Mouse (Mus musculus): Measurements from ENCODE around the gene Usp4. TPM values are rescaled to one million over a fixed set of nuclear protein-coding genes. Genes with fewer than 3 reads are reported as not detected.

Usp4 gene
- 112 and 134 TPM in 2 replicates for total RNA-seq (2014; rRNA removed)
- polyA plus RNA-seq (2015; fragmentation: Nextera tagmentation; extraction: Ambion mirVana): 93.9 and 112 TPM in 2 replicates

DNA sequence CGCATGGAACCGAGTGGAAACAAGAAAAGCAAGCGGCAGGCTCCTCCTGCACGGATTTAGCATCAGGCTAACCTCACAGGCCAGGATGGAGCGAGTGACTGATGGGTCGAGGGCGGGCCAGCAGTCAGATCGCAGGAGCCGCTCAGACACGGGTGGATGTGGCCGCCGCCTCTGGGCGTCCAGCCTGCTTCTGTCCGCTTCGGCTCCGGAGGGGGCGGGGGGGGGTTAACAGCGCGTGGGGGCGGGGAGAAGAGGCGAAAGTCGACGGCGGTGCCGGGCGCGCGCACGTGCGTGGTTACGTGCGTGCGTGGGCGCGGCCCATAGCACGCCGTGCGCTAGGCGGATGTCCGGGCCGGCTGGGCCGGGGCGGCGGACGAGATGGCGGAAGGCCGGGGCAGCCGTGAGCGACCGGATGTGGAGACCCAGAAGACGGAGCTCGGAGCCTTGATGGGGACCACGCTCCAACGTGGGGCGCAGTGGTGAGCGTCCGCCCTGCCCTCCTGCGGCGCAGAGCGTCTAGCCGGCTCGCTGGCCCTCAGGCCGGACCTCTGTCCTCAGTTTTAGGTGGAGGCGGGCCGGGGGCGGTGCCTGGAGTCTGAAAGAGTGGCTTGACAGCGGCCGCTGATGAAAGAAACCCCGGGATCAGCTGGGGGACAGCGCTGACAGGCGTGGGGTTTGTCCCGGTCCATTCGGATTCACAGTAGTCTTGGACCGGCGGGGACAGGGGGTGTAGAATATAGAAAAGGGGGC is at the start of gene Usp4:
Usp4 (plus strand) TSS at position 314 of the 750 bp plus-strand sequence.
- no peaks in the 10 kb centered on the region for H3K27me3 ChIP-seq (ENCODE audit: insufficient read depth, low read length)
- H3K4me3 ChIP-seq (ENCODE audit: low read depth, low read length): peak within 1 kb of the TSS; percentile 96
- 0 out of 2 replicates have a peak, but pooled peaks have one; percentile 13 for TF ChIP-seq CTCF (IDR thresholded peaks at IDR 0.05; ENCODE audit: low read depth)
- H3K27ac ChIP-seq (ENCODE audit: low read depth, low read length): peak within 1 kb of the TSS; percentile 90
- 1% methylated on average over 74 of the region's 75 CpGs for WGBS
- H3K9ac ChIP-seq: peak within 1 kb of the TSS; percentile 92
- 0 out of 2 replicates have a peak, but pooled peaks cover 11% of the 10 kb centered on the region for H3K4me1 ChIP-seq (ENCODE audit: insufficient read depth)
- ATAC-seq (peak; percentile 96), DNase-seq (peak; percentile 95)
- H3K4me2 ChIP-seq (ENCODE audit: low read depth): peak within 1 kb of the TSS; percentile 70
- H3K36me3 ChIP-seq (ENCODE audit: insufficient read depth): peaks cover 19% of the 10 kb centered on the region
- H3K9me3 ChIP-seq (ENCODE audit: low read length): no peaks in the 10 kb centered on the region

DNA sequence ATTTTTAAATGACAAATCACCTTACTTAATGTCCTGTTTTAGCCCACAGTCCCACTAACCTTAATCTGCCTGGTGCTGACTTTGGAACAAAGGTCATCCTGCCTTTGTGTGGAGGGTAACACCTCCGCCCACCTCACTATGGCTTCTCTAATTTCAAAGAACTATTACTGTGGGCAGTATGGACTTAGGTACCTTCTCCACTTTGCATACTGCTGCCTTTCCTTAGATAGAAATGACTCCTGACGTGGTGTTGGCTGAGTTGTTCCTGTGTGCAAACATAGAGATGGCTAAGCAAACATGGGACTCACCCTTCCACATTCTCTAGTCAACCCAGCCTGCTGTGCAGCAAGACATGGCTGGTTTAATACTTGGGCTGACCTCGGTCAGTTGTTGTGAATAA is 45.8 kb upstream of the Usp4 start:
- H3K9ac ChIP-seq: no peak overlapping the region
- H3K4me1 ChIP-seq (ENCODE audit: insufficient read depth): peaks cover 10% of the 10 kb centered on the region
- no peaks in the 10 kb centered on the region for H3K27me3 ChIP-seq (ENCODE audit: insufficient read depth, low read length)
- H3K36me3 ChIP-seq (ENCODE audit: insufficient read depth): peaks cover 26% of the 10 kb centered on the region
- H3K9me3 ChIP-seq (ENCODE audit: low read length): no peaks in the 10 kb centered on the region
- no peak for ATAC-seq
- WGBS: 88% methylated on average over 3 of the region's 3 CpGs
- H3K27ac ChIP-seq (ENCODE audit: low read depth, low read length): no peak overlapping the region
- no peak overlapping the region for H3K4me3 ChIP-seq (ENCODE audit: low read depth, low read length)
- H3K4me2 ChIP-seq (ENCODE audit: low read depth): no peak overlapping the region
- DNase-seq: no peak
- no peak for TF ChIP-seq CTCF (IDR thresholded peaks at IDR 0.05; ENCODE audit: low read depth)

DNA sequence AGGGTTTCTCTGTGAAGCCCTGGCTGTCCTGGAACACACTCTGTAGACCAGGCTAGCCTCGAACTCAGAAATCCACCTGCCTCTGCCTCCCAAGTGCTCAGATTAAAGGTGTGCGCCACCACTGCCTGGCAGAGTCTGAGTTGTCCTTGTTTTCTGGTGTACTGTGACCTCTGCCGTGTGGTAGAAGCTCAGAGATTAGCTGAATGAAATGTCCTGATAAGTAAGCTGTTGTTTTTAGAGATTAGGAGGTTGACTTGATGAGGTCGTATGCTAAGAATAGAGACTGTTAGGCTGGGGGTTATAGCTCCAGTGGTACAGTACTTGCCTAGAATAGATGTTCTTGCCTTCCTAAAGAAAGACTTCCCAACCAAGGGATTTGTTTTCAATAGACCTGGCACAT is 42.9 kb upstream of the Usp4 start:
- H3K9ac ChIP-seq: peak overlapping the region; percentile 82; the same call in 1 of the 2 replicates

DNA sequence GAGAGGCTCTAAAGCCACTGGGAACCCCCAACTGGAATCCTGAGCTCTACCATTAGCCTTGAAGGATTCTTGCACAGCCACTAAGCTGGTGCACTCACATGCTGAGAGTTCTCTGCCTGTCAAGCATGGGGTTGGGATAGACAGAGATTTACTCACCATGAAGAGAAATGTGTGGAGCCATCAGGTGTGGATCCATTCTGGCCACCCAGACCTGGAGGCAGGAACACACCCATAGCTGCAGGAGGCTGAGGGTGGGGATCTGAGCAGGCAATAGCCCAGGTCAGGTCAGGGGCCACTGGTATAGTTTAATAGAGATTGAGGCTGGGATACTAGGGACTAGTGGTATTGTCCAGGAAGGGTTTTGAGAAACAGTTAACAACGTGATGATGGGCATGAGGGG is 42.5 kb upstream of the Usp4 start:
- no peak for ATAC-seq
- peak overlapping the region; percentile 82 for H3K9ac ChIP-seq
- no peaks in the 10 kb centered on the region for H3K27me3 ChIP-seq (ENCODE audit: insufficient read depth, low read length)
- peaks cover 21% of the 10 kb centered on the region for H3K36me3 ChIP-seq (ENCODE audit: insufficient read depth)
- peak overlapping the region; percentile 89 for H3K4me3 ChIP-seq (ENCODE audit: low read depth, low read length)
- peak overlapping the region; percentile 89 for H3K27ac ChIP-seq (ENCODE audit: low read depth, low read length)
- peaks cover 29% of the 10 kb centered on the region for H3K4me1 ChIP-seq (ENCODE audit: insufficient read depth)
- no peak for DNase-seq
- WGBS: 4% methylated on average over 1 of the region's 1 CpGs
- no peak for TF ChIP-seq CTCF (IDR thresholded peaks at IDR 0.05; ENCODE audit: low read depth)
- no peaks in the 10 kb centered on the region for H3K9me3 ChIP-seq (ENCODE audit: low read length)
- peak overlapping the region; percentile 81 for H3K4me2 ChIP-seq (ENCODE audit: low read depth)

More for the DNA sequence above, 42.9 kb upstream of the Usp4 start:
- ATAC-seq: no peak
- Histone ChIP-seq H3K4me2 (ENCODE audit: low read depth) (peak overlapping the region; percentile 81), H3K4me1 (ENCODE audit: insufficient read depth) (peaks cover 29% of the 10 kb centered on the region), H3K27me3 (ENCODE audit: insufficient read depth, low read length) (no peaks in the 10 kb centered on the region), H3K36me3 (ENCODE audit: insufficient read depth) (peaks cover 21% of the 10 kb centered on the region), H3K4me3 (ENCODE audit: low read depth, low read length) (peak overlapping the region; percentile 89), H3K27ac (ENCODE audit: low read depth, low read length) (no peak overlapping the region), H3K9me3 (ENCODE audit: low read length) (no peaks in the 10 kb centered on the region)
- no peak for DNase-seq
- no peak for TF ChIP-seq CTCF (IDR thresholded peaks at IDR 0.05; ENCODE audit: low read depth)
- 87% methylated on average over 4 of the region's 4 CpGs for WGBS

DNA sequence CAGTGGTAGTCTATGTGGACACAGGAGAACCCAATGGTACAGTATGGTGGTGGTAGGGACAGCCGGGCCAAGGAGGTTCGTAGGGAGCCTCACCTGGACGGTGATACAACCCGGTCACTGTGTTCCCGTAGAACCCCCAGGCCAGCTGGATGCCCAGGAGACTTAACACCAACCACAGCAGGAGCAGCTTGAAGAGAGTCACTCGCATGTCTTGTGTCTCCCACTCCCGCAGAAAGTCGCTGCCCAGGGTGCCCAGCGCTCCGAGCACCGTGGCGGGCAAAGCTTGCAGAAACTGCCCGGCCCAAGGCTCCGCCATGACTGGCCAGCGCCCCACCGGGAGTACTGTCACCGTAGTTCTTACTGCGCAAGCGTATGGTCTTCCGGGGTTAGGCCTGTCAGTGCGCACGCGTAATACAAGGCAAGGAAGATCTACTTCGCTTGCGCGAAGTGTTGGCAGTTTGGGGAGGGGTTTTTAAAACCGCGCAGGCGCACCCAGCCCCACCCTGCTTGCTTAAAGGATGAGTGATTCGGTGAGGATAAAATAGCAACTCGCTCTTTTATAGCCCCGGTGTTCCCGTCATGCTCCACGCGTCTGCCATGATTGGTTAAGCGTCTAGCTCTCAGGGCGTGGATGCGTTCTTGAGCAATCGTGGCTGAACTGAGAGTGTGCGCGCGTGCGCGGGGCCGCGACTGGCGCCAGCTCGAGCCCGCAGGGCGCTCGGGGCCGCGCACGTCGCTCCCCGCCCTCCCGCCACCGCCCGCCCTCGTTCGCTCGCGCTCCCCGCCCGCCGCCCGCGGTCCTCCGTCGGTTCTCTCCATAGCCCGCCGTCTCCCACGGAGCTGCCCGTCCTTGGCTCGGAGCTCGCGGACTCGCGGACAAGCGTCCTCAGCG is 41.8 kb upstream of the Usp4 start, which contains the start of the genes Rhoa and Tcta:
Rhoa (plus strand) TSS at position 501 of the 892 bp plus-strand sequence.
Tcta (minus strand) TSS at position 532 of the 892 bp plus-strand sequence.
- no peak for TF ChIP-seq CTCF (IDR thresholded peaks at IDR 0.05; ENCODE audit: low read depth)
- 3% methylated on average over 73 of the region's 81 CpGs for WGBS
- Histone ChIP-seq H3K4me3 (ENCODE audit: low read depth, low read length) (peak within 1 kb of the TSS; percentile 89), H3K36me3 (ENCODE audit: insufficient read depth) (peaks cover 20% of the 10 kb centered on the region), H3K27ac (ENCODE audit: low read depth, low read length) (peak within 1 kb of the TSS; percentile 95), H3K4me2 (ENCODE audit: low read depth) (peak within 1 kb of the TSS; percentile 81), H3K9me3 (ENCODE audit: low read length) (no peaks in the 10 kb centered on the region), H3K4me1 (ENCODE audit: insufficient read depth) (peaks cover 29% of the 10 kb centered on the region), H3K9ac (peak within 1 kb of the TSS; percentile 90), H3K27me3 (ENCODE audit: insufficient read depth, low read length) (no peaks in the 10 kb centered on the region)
- DNase-seq: peak; percentile 99
- peak; percentile 98 for ATAC-seq

DNA sequence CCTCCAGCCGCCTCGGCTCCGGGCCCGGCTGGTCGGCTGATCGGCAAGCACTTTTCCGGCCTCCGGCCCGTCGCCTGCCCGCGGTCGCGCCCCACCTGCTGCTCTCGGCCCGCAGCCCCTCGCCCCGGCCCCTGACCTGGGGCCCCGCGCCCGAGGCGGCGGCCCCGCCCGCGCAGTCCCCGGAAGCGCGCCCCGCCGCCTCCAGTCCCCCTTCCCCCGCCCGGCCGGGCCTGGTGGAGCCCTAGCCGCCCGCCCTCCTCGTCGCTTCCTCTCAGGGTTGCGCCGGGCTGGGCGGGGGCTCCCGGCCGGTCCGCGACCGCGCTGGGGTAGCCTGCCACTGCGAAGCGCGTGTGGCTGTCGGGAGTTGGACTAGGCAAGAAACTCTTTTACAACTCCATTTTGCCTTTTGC is 41.1 kb upstream of the Usp4 start:
- Histone ChIP-seq H3K4me2 (ENCODE audit: low read depth) (peak overlapping the region; percentile 48), H3K4me3 (ENCODE audit: low read depth, low read length) (peak overlapping the region; percentile 89), H3K9me3 (ENCODE audit: low read length) (no peaks in the 10 kb centered on the region), H3K27ac (ENCODE audit: low read depth, low read length) (peak overlapping the region; percentile 95), H3K36me3 (ENCODE audit: insufficient read depth) (peaks cover 15% of the 10 kb centered on the region), H3K27me3 (ENCODE audit: insufficient read depth, low read length) (no peaks in the 10 kb centered on the region), H3K9ac (peak overlapping the region; percentile 90), H3K4me1 (ENCODE audit: insufficient read depth) (peaks cover 29% of the 10 kb centered on the region)
- TF ChIP-seq CTCF (IDR thresholded peaks at IDR 0.05; ENCODE audit: low read depth): no peak
- ATAC-seq (peak; percentile 57), DNase-seq (peak; percentile 63)
- under 1% methylated on average over 41 of the region's 51 CpGs for WGBS

Measured in forebrain, postnatal 0 days (tissue).